Mouse (Mus musculus): ENCODE measurements around the gene Anxa5. TPM values are rescaled to one million over a fixed set of nuclear protein-coding genes. Genes with fewer than 3 reads are reported as not detected.

Gene Anxa5
- polyA plus RNA-seq, 1 experiment from 2014 or later, result 244 TPM

- WGBS, result 17% methylated on average over 11 of the region's 11 CpGs
Observed at GRCm38 (mm10) chr3:36481776-36482193, 6.1 kb upstream of the Anxa5 start.

GRCm38 (mm10) chr3:36480486-36480885, 4.8 kb upstream of the Anxa5 start:
- no peak overlapping the region for H3K4me3 ChIP-seq (ENCODE audit: low read length)
- peaks cover 20% of the 10 kb centered on the region for H3K4me1 ChIP-seq (ENCODE audit: control insufficient read depth, insufficient read depth, low read length)
- no peak overlapping the region for H3K27ac ChIP-seq (ENCODE audit: low read depth, low read length)
- no peak for ATAC-seq (ENCODE audit: low FRiP score, low TSS enrichment)
- H3K36me3 ChIP-seq (ENCODE audit: control insufficient read depth, insufficient read depth, low read length), result no peaks in the 10 kb centered on the region
- no peak overlapping the region for H3K4me2 ChIP-seq (replicated peaks; ENCODE audit: low read depth, low read length)
- H3K27me3 ChIP-seq (ENCODE audit: control insufficient read depth, insufficient read depth, low read length), result no peaks in the 10 kb centered on the region
- 62% methylated on average over 2 of the region's 2 CpGs for WGBS
- no peaks in the 10 kb centered on the region for H3K9me3 ChIP-seq (ENCODE audit: control insufficient read depth, low read length)
- H3K9ac ChIP-seq (ENCODE audit: low read depth, low read length), result no peak overlapping the region

More at GRCm38 (mm10) chr3:36481776-36482193, 6.1 kb upstream of the Anxa5 start:
- Histone ChIP-seq H3K4me2 (replicated peaks; ENCODE audit: low read depth, low read length) (no peak overlapping the region), H3K36me3 (ENCODE audit: control insufficient read depth, insufficient read depth, low read length) (no peaks in the 10 kb centered on the region), H3K9ac (ENCODE audit: low read depth, low read length) (0 out of 2 replicates have a peak overlapping the region, but pooled peaks have one; percentile 2), H3K27me3 (ENCODE audit: control insufficient read depth, insufficient read depth, low read length) (no peaks in the 10 kb centered on the region), H3K4me1 (ENCODE audit: control insufficient read depth, insufficient read depth, low read length) (peaks cover 16% of the 10 kb centered on the region), H3K27ac (ENCODE audit: low read depth, low read length) (peak overlapping the region; percentile 82), H3K4me3 (ENCODE audit: low read length) (no peak overlapping the region), H3K9me3 (ENCODE audit: control insufficient read depth, low read length) (no peaks in the 10 kb centered on the region)
- peak; percentile 65 for ATAC-seq (ENCODE audit: low FRiP score, low TSS enrichment)

GRCm38 (mm10) chr3:36478776-36479175, 3.1 kb upstream of the Anxa5 start:
- peaks cover 20% of the 10 kb centered on the region for H3K4me1 ChIP-seq (ENCODE audit: control insufficient read depth, insufficient read depth, low read length)
- ATAC-seq (ENCODE audit: low FRiP score, low TSS enrichment), result no peak
- no peaks in the 10 kb centered on the region for H3K9me3 ChIP-seq (ENCODE audit: control insufficient read depth, low read length)
- no peaks in the 10 kb centered on the region for H3K27me3 ChIP-seq (ENCODE audit: control insufficient read depth, insufficient read depth, low read length)
- WGBS, result 66% methylated on average over 8 of the region's 8 CpGs
- H3K36me3 ChIP-seq (ENCODE audit: control insufficient read depth, insufficient read depth, low read length), result no peaks in the 10 kb centered on the region
- H3K4me3 ChIP-seq (ENCODE audit: low read length), result no peak overlapping the region
- no peak overlapping the region for H3K9ac ChIP-seq (ENCODE audit: low read depth, low read length)
- no peak overlapping the region for H3K27ac ChIP-seq (ENCODE audit: low read depth, low read length)
- H3K4me2 ChIP-seq (replicated peaks; ENCODE audit: low read depth, low read length), result no peak overlapping the region

GRCm38 (mm10) chr3:36476261-36477155, 814 bp upstream of the Anxa5 start:
- 12% methylated on average over 20 of the region's 20 CpGs for WGBS

GRCm38 (mm10) chr3:36474938-36475483, 683 bp downstream of the Anxa5 start:
- Histone ChIP-seq H3K27ac (ENCODE audit: low read depth, low read length) (peak overlapping the region; percentile 85), H3K9ac (ENCODE audit: low read depth, low read length) (peak overlapping the region; percentile 69), H3K36me3 (ENCODE audit: control insufficient read depth, insufficient read depth, low read length) (no peaks in the 10 kb centered on the region), H3K27me3 (ENCODE audit: control insufficient read depth, insufficient read depth, low read length) (no peaks in the 10 kb centered on the region), H3K4me1 (ENCODE audit: control insufficient read depth, insufficient read depth, low read length) (peaks cover 6% of the 10 kb centered on the region; the same call in 1 of the 2 replicates), H3K9me3 (ENCODE audit: control insufficient read depth, low read length) (no peaks in the 10 kb centered on the region), H3K4me2 (replicated peaks; ENCODE audit: low read depth, low read length) (peak overlapping the region; percentile 69), H3K4me3 (ENCODE audit: low read length) (peak overlapping the region; percentile 66)
- 1% methylated on average over 24 of the region's 24 CpGs for WGBS
- no peak for ATAC-seq (ENCODE audit: low FRiP score, low TSS enrichment)

More at GRCm38 (mm10) chr3:36476261-36477155, 814 bp upstream of the Anxa5 start:
- peaks cover 6% of the 10 kb centered on the region for H3K4me1 ChIP-seq (ENCODE audit: control insufficient read depth, insufficient read depth, low read length)
- 0 out of 2 replicates have a peak, but pooled peaks have one; percentile 7 for ATAC-seq (ENCODE audit: low FRiP score, low TSS enrichment)
- H3K27ac ChIP-seq (ENCODE audit: low read depth, low read length), result peak overlapping the region; percentile 57
- H3K36me3 ChIP-seq (ENCODE audit: control insufficient read depth, insufficient read depth, low read length), result no peaks in the 10 kb centered on the region
- H3K4me2 ChIP-seq (replicated peaks; ENCODE audit: low read depth, low read length), result peak overlapping the region; percentile 69
- no peaks in the 10 kb centered on the region for H3K9me3 ChIP-seq (ENCODE audit: control insufficient read depth, low read length)
- H3K27me3 ChIP-seq (ENCODE audit: control insufficient read depth, insufficient read depth, low read length), result no peaks in the 10 kb centered on the region
- H3K9ac ChIP-seq (ENCODE audit: low read depth, low read length), result peak overlapping the region; percentile 61
- H3K4me3 ChIP-seq (ENCODE audit: low read length), result peak overlapping the region; percentile 66

GRCm38 (mm10) chr3:36474421-36474820, 1.3 kb downstream of the Anxa5 start:
- peak overlapping the region; percentile 66; the same call in 1 of the 2 replicates for H3K4me3 ChIP-seq (ENCODE audit: low read length)
- peak overlapping the region; percentile 69; the same call in 1 of the 2 replicates for H3K9ac ChIP-seq (ENCODE audit: low read depth, low read length)
- no peaks in the 10 kb centered on the region for H3K27me3 ChIP-seq (ENCODE audit: control insufficient read depth, insufficient read depth, low read length)
- 74% methylated on average over 5 of the region's 5 CpGs for WGBS
- no peak for ATAC-seq (ENCODE audit: low FRiP score, low TSS enrichment)
- no peaks in the 10 kb centered on the region for H3K9me3 ChIP-seq (ENCODE audit: control insufficient read depth, low read length)
- H3K4me2 ChIP-seq (replicated peaks; ENCODE audit: low read depth, low read length), result peak overlapping the region; percentile 69
- H3K4me1 ChIP-seq (ENCODE audit: control insufficient read depth, insufficient read depth, low read length), result peaks cover 6% of the 10 kb centered on the region; the same call in 1 of the 2 replicates
- H3K36me3 ChIP-seq (ENCODE audit: control insufficient read depth, insufficient read depth, low read length), result no peaks in the 10 kb centered on the region
- no peak overlapping the region for H3K27ac ChIP-seq (ENCODE audit: low read depth, low read length)

GRCm38 (mm10) chr3:36473222-36473621, 2.5 kb downstream of the Anxa5 start:
- Histone ChIP-seq H3K4me1 (ENCODE audit: control insufficient read depth, insufficient read depth, low read length) (peaks cover 6% of the 10 kb centered on the region; the same call in 1 of the 2 replicates), H3K27ac (ENCODE audit: low read depth, low read length) (no peak overlapping the region), H3K36me3 (ENCODE audit: control insufficient read depth, insufficient read depth, low read length) (no peaks in the 10 kb centered on the region), H3K4me2 (replicated peaks; ENCODE audit: low read depth, low read length) (no peak overlapping the region), H3K4me3 (ENCODE audit: low read length) (no peak overlapping the region), H3K9me3 (ENCODE audit: control insufficient read depth, low read length) (no peaks in the 10 kb centered on the region), H3K27me3 (ENCODE audit: control insufficient read depth, insufficient read depth, low read length) (no peaks in the 10 kb centered on the region), H3K9ac (ENCODE audit: low read depth, low read length) (no peak overlapping the region)
- ATAC-seq (ENCODE audit: low FRiP score, low TSS enrichment), result no peak
- 94% methylated on average over 5 of the region's 5 CpGs for WGBS

- Histone ChIP-seq H3K36me3 (ENCODE audit: control insufficient read depth, insufficient read depth, low read length) (no peaks in the 10 kb centered on the region), H3K4me3 (ENCODE audit: low read length) (no peak overlapping the region), H3K9me3 (ENCODE audit: control insufficient read depth, low read length) (no peaks in the 10 kb centered on the region), H3K4me1 (ENCODE audit: control insufficient read depth, insufficient read depth, low read length) (peaks cover 5% of the 10 kb centered on the region; the same call in 1 of the 2 replicates), H3K9ac (ENCODE audit: low read depth, low read length) (no peak overlapping the region), H3K27me3 (ENCODE audit: control insufficient read depth, insufficient read depth, low read length) (no peaks in the 10 kb centered on the region), H3K27ac (ENCODE audit: low read depth, low read length) (no peak overlapping the region), H3K4me2 (replicated peaks; ENCODE audit: low read depth, low read length) (no peak overlapping the region)
- no peak for ATAC-seq (ENCODE audit: low FRiP score, low TSS enrichment)
- 68% methylated on average over 4 of the region's 4 CpGs for WGBS
Observed at GRCm38 (mm10) chr3:36471856-36472255, 3.8 kb downstream of the Anxa5 start.

- no peaks in the 10 kb centered on the region for H3K9me3 ChIP-seq (ENCODE audit: control insufficient read depth, low read length)
- H3K9ac ChIP-seq (ENCODE audit: low read depth, low read length), result no peak overlapping the region
- no peaks in the 10 kb centered on the region for H3K4me1 ChIP-seq (ENCODE audit: control insufficient read depth, insufficient read depth, low read length)
- ATAC-seq (ENCODE audit: low FRiP score, low TSS enrichment), result no peak
- WGBS, result 38% methylated on average over 2 of the region's 2 CpGs
- no peaks in the 10 kb centered on the region for H3K27me3 ChIP-seq (ENCODE audit: control insufficient read depth, insufficient read depth, low read length)
- no peak overlapping the region for H3K27ac ChIP-seq (ENCODE audit: low read depth, low read length)
- H3K4me3 ChIP-seq (ENCODE audit: low read length), result no peak overlapping the region
- H3K36me3 ChIP-seq (ENCODE audit: control insufficient read depth, insufficient read depth, low read length), result no peaks in the 10 kb centered on the region
- no peak overlapping the region for H3K4me2 ChIP-seq (replicated peaks; ENCODE audit: low read depth, low read length)
Observed at GRCm38 (mm10) chr3:36468871-36469270, 6.8 kb downstream of the Anxa5 start.
